Mouse (Mus musculus): ENCODE data around the gene Adat2. TPM values are rescaled to one million over a fixed set of nuclear protein-coding genes. Genes with fewer than 3 reads are reported as not detected.
A peak's percentile ranks its signal among the peaks of the same experiment; 100 is the strongest.

Adat2 gene
- polyA plus RNA-seq, 1 experiment from 2014 or later: 4.2 TPM

- no peak overlapping the region; the same call in 1 of the 2 replicates for H3K4me3 ChIP-seq
- ATAC-seq (ENCODE audit: borderline replicate concordance, extremely low read depth, low FRiP score, low TSS enrichment): no peak
- peaks cover 9% of the 10 kb centered on the region; the same call in 1 of the 2 replicates for H3K4me1 ChIP-seq
- peaks cover 5% of the 10 kb centered on the region; the same call in 1 of the 2 replicates for H3K36me3 ChIP-seq
- no peak overlapping the region for H3K27ac ChIP-seq
- H3K4me2 ChIP-seq: peak overlapping the region; percentile 46
- 42% methylated on average over 8 of the region's 8 CpGs for WGBS
- H3K9me3 ChIP-seq: no peaks in the 10 kb centered on the region
- H3K27me3 ChIP-seq: no peaks in the 10 kb centered on the region
- H3K9ac ChIP-seq: no peak overlapping the region
Measured at GRCm38 (mm10) chr10:13565080-13565448, 12.4 kb downstream of the Adat2 start.

GRCm38 (mm10) chr10:13566393-13566792 lies 13.7 kb downstream of the Adat2 start:
- Histone ChIP-seq H3K36me3 (peaks cover 5% of the 10 kb centered on the region; the same call in 1 of the 2 replicates), H3K9ac (no peak overlapping the region), H3K4me1 (peaks cover 9% of the 10 kb centered on the region; the same call in 1 of the 2 replicates), H3K27me3 (no peaks in the 10 kb centered on the region), H3K4me2 (no peak overlapping the region), H3K9me3 (no peaks in the 10 kb centered on the region), H3K4me3 (no peak overlapping the region), H3K27ac (no peak overlapping the region)
- ATAC-seq (ENCODE audit: borderline replicate concordance, extremely low read depth, low FRiP score, low TSS enrichment): no peak
- 59% methylated on average over 13 of the region's 13 CpGs for WGBS

GRCm38 (mm10) chr10:13569818-13570217 lies 17.1 kb downstream of the Adat2 start:
- Histone ChIP-seq H3K4me2 (no peak overlapping the region), H3K9ac (no peak overlapping the region), H3K4me1 (peaks cover 7% of the 10 kb centered on the region; the same call in 1 of the 2 replicates), H3K36me3 (no peaks in the 10 kb centered on the region), H3K9me3 (no peaks in the 10 kb centered on the region), H3K27me3 (no peaks in the 10 kb centered on the region), H3K27ac (no peak overlapping the region), H3K4me3 (no peak overlapping the region)
- ATAC-seq (ENCODE audit: borderline replicate concordance, extremely low read depth, low FRiP score, low TSS enrichment): no peak
- WGBS: 54% methylated on average over 7 of the region's 7 CpGs

GRCm38 (mm10) chr10:13570697-13571538 lies 18.2 kb downstream of the Adat2 start:
- Histone ChIP-seq H3K27ac (no peak overlapping the region), H3K4me1 (peaks cover 4% of the 10 kb centered on the region; the same call in 1 of the 2 replicates), H3K4me3 (no peak overlapping the region), H3K4me2 (no peak overlapping the region), H3K36me3 (no peaks in the 10 kb centered on the region), H3K27me3 (no peaks in the 10 kb centered on the region), H3K9ac (no peak overlapping the region), H3K9me3 (no peaks in the 10 kb centered on the region)
- 68% methylated on average over 9 of the region's 9 CpGs for WGBS
- ATAC-seq (ENCODE audit: borderline replicate concordance, extremely low read depth, low FRiP score, low TSS enrichment): no peak

- no peaks in the 10 kb centered on the region for H3K9me3 ChIP-seq
- H3K4me3 ChIP-seq: no peak overlapping the region
- no peaks in the 10 kb centered on the region for H3K27me3 ChIP-seq
- no peak overlapping the region for H3K4me2 ChIP-seq
- WGBS: 27% methylated on average over 10 of the region's 10 CpGs
- H3K27ac ChIP-seq: no peak overlapping the region
- ATAC-seq (ENCODE audit: borderline replicate concordance, extremely low read depth, low FRiP score, low TSS enrichment): no peak
- H3K36me3 ChIP-seq: no peaks in the 10 kb centered on the region
- peaks cover 4% of the 10 kb centered on the region; the same call in 1 of the 2 replicates for H3K4me1 ChIP-seq
- H3K9ac ChIP-seq: no peak overlapping the region
Measured at GRCm38 (mm10) chr10:13572003-13572402, 19.3 kb downstream of the Adat2 start.

GRCm38 (mm10) chr10:13572410-13572809 lies 19.7 kb downstream of the Adat2 start:
- H3K4me2 ChIP-seq: no peak overlapping the region
- H3K9me3 ChIP-seq: no peaks in the 10 kb centered on the region
- no peak overlapping the region for H3K4me3 ChIP-seq
- no peak overlapping the region for H3K27ac ChIP-seq
- H3K27me3 ChIP-seq: no peaks in the 10 kb centered on the region
- H3K4me1 ChIP-seq: peaks cover 4% of the 10 kb centered on the region; the same call in 1 of the 2 replicates
- no peaks in the 10 kb centered on the region for H3K36me3 ChIP-seq
- ATAC-seq (ENCODE audit: borderline replicate concordance, extremely low read depth, low FRiP score, low TSS enrichment): no peak
- H3K9ac ChIP-seq: no peak overlapping the region
- 60% methylated on average over 6 of the region's 6 CpGs for WGBS

- no peaks in the 10 kb centered on the region for H3K9me3 ChIP-seq
- WGBS: 54% methylated on average over 7 of the region's 7 CpGs
Measured at GRCm38 (mm10) chr10:13577123-13577522, 24.4 kb downstream of the Adat2 start.

GRCm38 (mm10) chr10:13587914-13588313 lies 35.2 kb downstream of the Adat2 start:
- no peak overlapping the region for H3K9ac ChIP-seq
- 53% methylated on average over 2 of the region's 2 CpGs for WGBS

More at GRCm38 (mm10) chr10:13577123-13577522, 24.4 kb downstream of the Adat2 start:
- Histone ChIP-seq H3K27ac (no peak overlapping the region), H3K4me1 (no peaks in the 10 kb centered on the region), H3K9ac (no peak overlapping the region), H3K27me3 (no peaks in the 10 kb centered on the region), H3K4me3 (no peak overlapping the region), H3K36me3 (no peaks in the 10 kb centered on the region), H3K4me2 (no peak overlapping the region)
- ATAC-seq (ENCODE audit: borderline replicate concordance, extremely low read depth, low FRiP score, low TSS enrichment): no peak

GRCm38 (mm10) chr10:13592196-13592595 lies 39.5 kb downstream of the Adat2 start:
- Histone ChIP-seq H3K9me3 (no peaks in the 10 kb centered on the region), H3K27me3 (no peaks in the 10 kb centered on the region), H3K27ac (no peak overlapping the region), H3K9ac (no peak overlapping the region), H3K4me3 (no peak overlapping the region), H3K4me1 (no peaks in the 10 kb centered on the region), H3K4me2 (no peak overlapping the region), H3K36me3 (no peaks in the 10 kb centered on the region)
- WGBS: 95% methylated on average over 10 of the region's 10 CpGs
- no peak for ATAC-seq (ENCODE audit: borderline replicate concordance, extremely low read depth, low FRiP score, low TSS enrichment)

More at GRCm38 (mm10) chr10:13587914-13588313, 35.2 kb downstream of the Adat2 start:
- Histone ChIP-seq H3K36me3 (no peaks in the 10 kb centered on the region), H3K27ac (no peak overlapping the region), H3K9me3 (no peaks in the 10 kb centered on the region), H3K4me2 (no peak overlapping the region), H3K4me1 (no peaks in the 10 kb centered on the region), H3K4me3 (no peak overlapping the region), H3K27me3 (no peaks in the 10 kb centered on the region)
- ATAC-seq (ENCODE audit: borderline replicate concordance, extremely low read depth, low FRiP score, low TSS enrichment): no peak

GRCm38 (mm10) chr10:13593529-13593928 lies 40.8 kb downstream of the Adat2 start:
- no peaks in the 10 kb centered on the region for H3K4me1 ChIP-seq
- 76% methylated on average over 3 of the region's 3 CpGs for WGBS
- no peaks in the 10 kb centered on the region for H3K9me3 ChIP-seq
- no peak for ATAC-seq (ENCODE audit: borderline replicate concordance, extremely low read depth, low FRiP score, low TSS enrichment)
- no peak overlapping the region for H3K27ac ChIP-seq
- H3K9ac ChIP-seq: no peak overlapping the region
- H3K36me3 ChIP-seq: no peaks in the 10 kb centered on the region
- H3K4me3 ChIP-seq: no peak overlapping the region
- no peak overlapping the region for H3K4me2 ChIP-seq
- no peaks in the 10 kb centered on the region for H3K27me3 ChIP-seq

- Histone ChIP-seq H3K9ac (no peak overlapping the region), H3K4me2 (no peak overlapping the region), H3K4me1 (no peaks in the 10 kb centered on the region), H3K9me3 (no peaks in the 10 kb centered on the region), H3K27ac (no peak overlapping the region), H3K4me3 (no peak overlapping the region), H3K36me3 (no peaks in the 10 kb centered on the region), H3K27me3 (no peaks in the 10 kb centered on the region)
- ATAC-seq (ENCODE audit: borderline replicate concordance, extremely low read depth, low FRiP score, low TSS enrichment): no peak
- WGBS: 42% methylated on average over 3 of the region's 3 CpGs
Measured at GRCm38 (mm10) chr10:13596073-13596472, 43.4 kb downstream of the Adat2 start.

GRCm38 (mm10) chr10:13596866-13597265 lies 44.2 kb downstream of the Adat2 start:
- H3K27ac ChIP-seq: no peak overlapping the region
- H3K27me3 ChIP-seq: no peaks in the 10 kb centered on the region
- no peak overlapping the region for H3K4me2 ChIP-seq
- 65% methylated on average over 9 of the region's 9 CpGs for WGBS
- no peaks in the 10 kb centered on the region for H3K9me3 ChIP-seq
- no peaks in the 10 kb centered on the region for H3K36me3 ChIP-seq
- H3K4me3 ChIP-seq: no peak overlapping the region
- H3K9ac ChIP-seq: no peak overlapping the region
- no peak for ATAC-seq (ENCODE audit: borderline replicate concordance, extremely low read depth, low FRiP score, low TSS enrichment)
- no peaks in the 10 kb centered on the region for H3K4me1 ChIP-seq

All from lung, embryonic 15.5 days (tissue).